Mouse (Mus musculus): ENCODE data around the gene Dlat.

The Dlat gene

DNA sequence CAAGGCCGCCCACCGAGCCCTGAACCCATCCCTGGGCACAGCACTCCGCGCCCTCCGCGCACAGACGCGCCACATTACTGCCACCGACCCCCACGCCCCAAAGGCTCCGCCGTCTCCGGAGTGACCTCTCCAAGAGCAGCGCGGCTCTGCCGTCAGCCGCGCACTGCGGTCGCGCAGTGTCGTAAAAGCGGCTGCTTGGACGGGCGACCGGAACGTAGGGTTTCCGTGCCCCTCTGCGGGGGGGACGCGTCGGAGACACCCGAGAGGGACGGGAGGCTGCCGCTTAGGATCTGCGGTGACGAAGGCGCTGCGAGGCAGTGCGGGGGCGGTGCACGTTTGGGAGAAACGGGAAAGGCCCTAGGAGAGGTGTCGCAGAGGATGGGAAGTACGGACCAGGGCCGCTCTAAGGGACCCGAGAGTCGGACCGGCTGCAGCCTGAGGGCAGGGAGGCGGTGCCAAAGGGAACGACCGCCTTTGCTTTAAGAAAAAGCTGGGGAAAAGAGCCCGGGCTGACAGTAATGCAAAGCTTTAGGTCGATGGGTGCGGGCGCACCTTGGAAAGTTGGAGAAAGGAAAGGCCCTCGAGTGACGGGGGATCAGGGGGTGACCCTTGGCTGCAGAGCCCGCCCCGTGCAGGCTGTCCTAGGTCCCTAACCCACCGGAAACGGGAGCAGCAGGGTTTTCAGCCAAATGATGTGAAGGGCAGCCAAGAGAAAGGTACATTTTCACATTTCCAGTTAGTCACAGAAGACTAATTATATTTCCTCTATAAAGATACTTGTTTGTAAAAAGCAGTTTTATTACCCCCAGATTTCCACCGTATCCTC is at the start of gene Dlat:
Gene Dlat, minus strand, starts transcription at position 389 of the 826 bp plus-strand sequence.
- DNase-seq (ENCODE audit: low spot score) = peak; percentile 89

DNA sequence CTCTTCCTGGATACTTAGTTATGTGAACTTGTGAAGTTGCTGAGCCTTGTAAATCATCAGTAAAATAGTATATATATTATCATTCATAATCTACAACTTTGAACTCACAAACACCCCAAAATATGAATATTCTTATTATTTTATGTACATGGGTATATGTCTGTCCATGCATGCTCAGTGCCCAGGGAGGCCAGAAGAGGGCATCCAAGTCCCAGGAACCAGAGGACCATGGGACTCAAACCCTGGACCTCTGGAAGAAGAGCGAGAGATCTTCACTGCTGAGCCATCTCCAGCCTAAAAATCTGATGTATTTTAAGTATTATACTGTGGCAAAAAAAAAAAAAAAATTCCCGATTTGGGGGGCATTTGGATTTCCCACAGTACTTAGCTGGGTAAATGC is 49.5 kb upstream of the Dlat start:
- DNase-seq (ENCODE audit: low spot score) = no peak

DNA sequence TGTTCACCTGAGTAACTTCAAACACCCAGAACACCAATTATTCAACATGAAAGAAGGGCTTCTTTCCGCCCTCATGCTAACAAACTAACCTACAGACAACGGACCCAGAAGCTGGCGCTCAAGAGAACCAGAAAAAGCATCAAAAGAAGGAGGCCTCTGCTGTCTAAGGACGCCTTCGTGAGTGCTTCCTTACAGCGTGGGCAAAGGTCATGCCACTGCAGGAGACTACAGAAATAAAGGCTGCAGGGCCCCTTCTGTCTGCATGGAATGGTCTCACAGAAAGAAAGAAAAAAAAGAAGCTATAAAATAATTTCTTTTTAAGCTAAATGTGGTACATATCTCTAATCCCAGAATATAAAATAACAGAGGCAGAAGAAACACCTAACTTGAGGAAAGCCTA is 45.3 kb upstream of the Dlat start:
- no peak for DNase-seq (ENCODE audit: low spot score)

DNA sequence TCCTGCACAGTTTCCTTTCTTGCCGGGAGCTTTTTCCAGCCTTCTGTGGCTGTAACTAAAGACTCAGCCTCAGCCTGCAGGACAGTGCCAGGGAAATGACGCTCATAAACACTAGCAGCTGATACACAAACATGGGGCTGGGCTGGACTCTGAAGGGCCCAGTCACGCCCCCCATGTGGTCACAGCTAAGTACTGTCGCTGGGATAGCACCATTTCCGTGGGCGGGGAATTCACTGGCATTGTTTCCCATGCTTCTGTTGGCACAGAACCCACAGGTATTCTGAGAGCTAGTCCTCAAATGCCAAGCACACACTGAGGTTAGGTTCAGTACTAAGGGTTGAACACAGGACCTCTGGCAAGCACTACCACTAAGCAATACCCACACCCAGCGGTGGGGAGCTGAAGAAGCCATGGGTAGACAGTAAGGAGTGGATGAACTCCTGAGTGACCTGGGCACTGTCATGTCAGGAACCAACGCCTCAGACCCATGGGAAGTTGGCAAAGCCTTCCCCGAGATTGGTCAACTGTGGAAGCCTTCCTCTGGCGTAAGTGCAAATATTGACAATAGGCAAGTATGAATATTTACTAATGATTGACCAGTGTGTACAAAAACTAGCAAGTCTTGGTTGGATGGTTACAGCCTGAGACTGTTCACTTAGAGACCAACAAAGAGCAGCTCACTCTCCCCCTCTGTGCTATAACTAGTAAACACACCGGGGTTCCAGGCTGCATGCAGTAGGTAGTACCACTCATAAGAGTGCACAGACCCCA is 41.5 kb upstream of the Dlat start:
- DNase-seq (ENCODE audit: low spot score) = peak; percentile 50

DNA sequence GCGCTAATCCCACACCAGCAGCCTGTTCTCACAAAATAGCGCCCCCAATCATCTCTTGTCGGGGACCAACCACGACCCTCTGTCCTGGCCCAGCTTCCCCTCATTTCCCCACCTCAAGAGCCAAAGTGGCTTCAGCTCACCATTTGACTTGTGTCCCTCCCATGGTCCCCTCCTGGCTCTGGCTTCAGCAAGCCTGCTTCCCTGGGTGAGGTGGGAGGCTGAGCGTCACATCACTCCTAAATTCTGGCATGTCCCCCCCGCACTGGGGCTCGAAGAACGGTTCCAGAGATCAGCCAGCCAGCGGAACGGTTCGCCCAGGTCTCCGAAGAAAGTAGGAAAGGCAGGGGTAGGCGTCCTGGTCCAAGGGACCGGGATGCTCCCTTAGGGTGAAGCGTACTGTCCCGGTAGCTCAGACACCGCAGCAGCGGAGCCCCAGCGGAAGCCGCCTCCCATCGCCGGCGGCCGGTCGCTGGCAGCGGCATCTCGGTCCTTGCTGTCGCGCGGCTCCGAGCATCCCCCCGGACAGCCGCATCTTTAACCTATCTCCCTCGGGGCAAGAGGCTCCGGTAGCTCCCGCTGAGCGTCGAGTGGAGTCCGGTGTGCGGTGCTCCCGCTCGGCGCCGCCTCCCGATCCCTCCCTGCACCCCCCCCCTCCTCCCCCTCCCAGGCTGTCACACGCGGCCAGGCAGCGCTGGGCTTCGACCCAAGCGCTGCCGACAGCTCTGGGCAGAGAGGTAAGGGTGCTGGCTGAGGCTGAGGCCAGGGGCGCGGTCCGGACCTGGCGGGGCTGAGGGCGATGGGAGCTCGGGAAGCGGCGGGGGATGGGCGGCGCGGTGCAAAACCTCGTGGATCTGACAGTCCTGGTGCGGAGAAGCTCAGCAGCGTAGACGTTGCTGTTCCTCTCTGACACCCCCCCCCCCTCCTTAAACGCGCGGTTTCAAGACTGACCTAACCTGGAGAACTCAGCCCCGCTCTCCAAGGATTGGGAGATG is 39.1 kb upstream of the Dlat start:
- peak; percentile 56 for DNase-seq (ENCODE audit: low spot score)

DNA sequence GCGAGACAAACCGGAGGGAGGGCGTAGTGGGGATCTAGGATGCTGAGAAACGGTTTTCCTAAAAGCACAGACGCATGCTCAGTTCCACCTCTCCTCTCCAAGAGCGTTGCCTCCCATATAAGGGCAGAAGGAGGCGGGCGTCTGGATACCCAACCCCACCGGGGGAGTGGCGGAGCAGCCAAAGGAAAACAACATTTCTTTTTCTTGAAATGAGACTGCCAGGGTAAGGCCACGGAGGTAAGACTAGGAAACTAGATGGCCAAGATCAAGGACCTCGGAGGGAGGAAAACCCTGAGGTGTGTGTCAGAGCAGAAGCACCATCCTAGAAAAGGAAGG is 38.1 kb upstream of the Dlat start:
- DNase-seq (ENCODE audit: low spot score) = peak; percentile 85

DNA sequence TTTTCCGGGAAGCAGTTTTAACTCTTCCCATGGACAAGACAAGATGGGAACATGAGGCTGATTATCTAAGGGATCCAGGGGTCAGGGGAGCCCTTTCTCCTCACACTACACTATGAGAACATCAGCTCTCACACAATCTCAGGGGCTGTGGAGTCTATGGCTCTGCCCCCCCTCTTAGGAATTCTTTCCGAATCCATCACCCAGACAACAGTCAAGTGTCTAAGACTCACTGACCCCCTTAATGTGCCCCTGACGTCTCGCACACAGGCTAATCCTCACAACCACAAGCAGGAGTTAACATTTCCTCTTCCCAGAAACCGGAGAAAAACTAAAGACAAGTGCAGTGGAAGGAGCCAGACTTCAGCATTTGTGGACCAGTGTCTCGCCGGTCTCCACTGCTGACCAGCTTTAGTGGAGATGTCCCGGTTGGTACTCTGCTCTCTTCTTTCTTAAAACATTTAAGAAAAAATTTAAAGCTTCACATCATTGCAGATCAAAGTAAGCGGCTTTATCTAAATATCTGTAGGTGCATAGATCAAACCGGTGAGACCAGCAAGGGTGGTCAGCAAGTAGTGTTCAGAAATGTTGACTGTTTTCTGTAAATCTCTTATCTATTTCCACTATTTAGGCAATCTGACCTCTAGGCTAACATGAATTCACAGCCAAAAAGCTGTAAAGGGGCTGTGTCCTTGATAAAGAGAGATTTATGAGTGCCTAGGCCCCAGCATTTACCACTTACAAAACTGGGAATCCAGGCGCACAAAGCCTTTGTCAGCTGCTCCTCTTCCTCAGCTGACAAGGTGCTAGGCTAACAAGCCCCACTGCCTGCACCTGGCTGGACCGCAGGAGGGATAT is 37.5 kb upstream of the Dlat start:
- no peak for DNase-seq (ENCODE audit: low spot score)

DNA sequence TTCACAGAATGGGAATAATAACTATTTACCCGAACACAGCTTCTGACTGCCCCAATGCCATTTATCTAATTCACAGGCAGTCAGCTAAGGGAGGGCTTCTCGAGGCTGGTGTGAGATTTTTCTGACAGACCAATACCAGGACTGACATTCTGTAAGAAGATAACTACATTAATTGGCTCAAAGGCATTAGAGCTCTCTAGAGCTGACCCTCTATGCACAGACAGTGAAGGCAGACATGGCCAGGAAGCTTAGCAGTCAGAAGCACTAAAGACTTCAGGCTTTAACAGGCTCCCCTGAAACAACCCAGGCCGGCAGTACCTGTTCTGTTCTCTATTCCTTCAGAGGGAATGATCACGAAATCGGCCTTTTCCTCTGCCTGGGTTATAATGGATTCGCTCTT is 35.6 kb upstream of the Dlat start:
- no peak for DNase-seq (ENCODE audit: low spot score)

DNA sequence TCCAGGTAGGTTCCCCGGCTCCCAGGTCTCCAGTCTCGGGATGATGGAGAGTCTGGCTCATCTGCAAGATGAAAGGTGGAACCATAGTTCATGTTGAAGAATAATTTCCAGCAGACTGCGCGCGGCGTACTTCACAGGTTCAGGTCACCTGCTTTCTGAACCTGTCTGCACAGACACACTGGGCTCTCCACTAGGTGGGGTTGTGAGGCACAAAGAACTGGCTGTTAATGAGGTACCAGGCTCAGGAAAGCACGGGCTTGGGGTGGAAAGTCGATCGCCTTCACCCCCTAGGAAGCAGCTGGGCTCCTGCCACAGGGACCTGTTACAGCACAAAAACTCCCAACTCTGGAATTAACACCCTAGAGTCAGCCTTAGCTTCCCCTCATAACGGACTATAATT is 34.1 kb upstream of the Dlat start:
- DNase-seq (ENCODE audit: low spot score) = peak; percentile 54

DNA sequence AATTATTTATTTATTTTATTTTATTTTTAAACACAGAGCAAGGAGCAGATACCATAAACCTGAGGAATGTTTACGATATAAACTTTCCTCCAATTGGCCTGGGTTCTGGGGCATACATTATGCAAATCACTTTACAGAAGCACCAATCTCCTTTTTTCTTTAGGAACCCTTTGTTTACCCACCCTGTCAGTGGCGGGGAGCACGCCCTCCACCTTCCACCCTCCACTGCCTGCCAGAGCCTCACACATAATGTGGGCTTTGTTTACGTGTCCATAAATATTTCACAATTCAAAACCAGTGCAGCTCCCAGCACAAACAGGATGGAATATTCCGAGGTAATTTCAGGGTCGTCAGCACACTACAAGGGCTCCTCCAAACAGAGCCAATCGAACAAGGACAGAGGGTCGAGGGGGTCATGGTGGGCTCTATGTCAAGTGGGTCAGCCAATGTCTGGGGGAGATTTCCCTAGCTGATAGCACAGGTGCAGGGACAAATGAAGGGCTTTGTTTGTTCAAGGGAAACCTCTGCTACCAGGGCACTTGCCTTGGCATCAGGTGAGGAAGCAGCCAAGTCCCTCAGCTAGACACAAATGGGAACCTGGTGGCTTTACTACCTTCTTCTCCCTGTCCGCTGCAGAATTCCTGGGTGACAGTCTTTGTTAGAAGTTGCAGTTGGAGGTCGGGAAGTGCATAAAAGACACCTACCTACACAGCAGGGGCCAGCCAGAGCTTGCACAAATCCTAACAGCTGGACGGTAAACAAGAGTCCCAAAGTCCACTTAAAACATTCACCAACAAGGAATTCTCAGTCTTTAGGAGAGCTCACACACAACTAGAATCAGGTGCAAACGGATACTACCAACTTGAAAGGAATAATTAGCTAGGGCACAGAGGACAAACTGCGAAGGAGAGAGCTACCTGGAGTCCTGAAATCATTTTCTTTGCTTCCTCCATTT is 33.3 kb upstream of the Dlat start:
- DNase-seq (ENCODE audit: low spot score) = no peak

DNA sequence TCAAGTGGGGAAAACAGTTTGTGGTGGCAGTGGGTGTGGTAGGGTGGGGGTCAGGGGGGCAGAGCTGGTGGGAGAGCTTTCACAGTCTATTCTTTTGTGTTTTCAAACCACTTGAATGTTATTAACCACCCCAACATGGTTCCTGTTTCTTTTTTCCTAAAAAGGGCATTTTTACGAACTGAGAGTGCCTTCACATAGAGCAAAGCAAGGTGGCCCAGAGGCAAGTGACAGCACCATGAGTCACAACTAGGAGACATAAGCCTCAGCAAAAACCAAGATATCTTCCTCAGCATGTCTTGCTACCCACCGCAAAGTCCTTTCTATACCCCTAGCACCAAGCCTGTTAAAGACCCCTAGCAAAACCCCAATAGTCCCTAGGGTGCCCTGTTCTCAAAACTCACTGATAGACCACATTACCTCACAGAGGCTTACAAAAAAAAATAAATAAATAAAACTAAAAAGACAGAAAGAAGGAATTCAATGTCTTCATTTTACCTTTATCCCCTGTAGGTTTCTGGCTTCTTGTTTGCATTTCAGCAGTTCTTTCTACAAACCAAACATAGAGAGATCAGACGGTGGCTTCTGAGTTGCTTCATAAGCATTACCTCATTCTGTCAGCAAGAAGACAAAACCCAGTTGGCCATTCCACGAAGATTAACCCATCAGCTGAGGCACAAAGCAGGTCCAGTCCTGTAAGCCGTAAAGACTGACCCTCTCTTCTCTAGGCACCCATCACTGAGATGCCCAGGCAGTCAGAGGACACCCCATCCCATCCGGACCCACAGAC is 27.5 kb upstream of the Dlat start:
- no peak for DNase-seq (ENCODE audit: low spot score)

DNA sequence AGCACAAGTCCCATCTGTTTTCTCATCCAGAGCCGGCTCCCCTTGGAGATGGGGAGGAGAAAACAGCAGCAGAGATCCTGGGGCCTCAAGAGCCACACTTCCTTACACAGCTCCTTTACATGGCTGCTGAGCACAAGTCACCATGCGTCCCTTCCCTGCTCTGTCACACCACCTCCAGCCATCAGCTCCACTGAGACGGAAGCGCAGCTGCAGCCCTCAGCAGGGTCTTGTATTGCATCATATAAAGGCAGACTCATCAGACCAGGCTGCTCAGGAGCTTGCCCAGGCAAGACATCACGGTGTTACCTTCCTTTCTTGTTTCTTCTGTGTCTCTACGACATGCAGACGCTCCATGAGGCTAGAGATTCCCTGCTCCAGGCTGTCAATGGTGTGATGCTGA is 22.1 kb upstream of the Dlat start:
- no peak for DNase-seq (ENCODE audit: low spot score)

DNA sequence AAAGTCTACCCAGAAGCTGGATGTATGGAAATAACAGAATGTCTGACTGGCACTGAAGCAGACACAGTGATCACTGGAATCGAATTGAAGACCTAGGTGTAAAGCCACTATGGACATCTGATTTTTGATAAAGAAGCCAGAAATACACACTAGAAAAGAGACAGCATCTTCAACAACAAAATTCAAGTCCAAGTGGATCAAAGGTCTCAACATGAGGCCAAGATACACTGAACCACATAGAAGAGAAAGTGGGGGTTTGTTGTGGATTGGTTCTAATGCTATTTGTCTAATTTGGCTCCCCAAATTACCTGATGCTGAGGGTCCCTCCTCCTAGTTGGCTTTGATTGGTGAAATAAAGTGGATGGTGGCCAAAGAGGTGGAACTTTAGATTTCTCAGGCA is 19.8 kb upstream of the Dlat start:
- DNase-seq (ENCODE audit: low spot score) = no peak

DNA sequence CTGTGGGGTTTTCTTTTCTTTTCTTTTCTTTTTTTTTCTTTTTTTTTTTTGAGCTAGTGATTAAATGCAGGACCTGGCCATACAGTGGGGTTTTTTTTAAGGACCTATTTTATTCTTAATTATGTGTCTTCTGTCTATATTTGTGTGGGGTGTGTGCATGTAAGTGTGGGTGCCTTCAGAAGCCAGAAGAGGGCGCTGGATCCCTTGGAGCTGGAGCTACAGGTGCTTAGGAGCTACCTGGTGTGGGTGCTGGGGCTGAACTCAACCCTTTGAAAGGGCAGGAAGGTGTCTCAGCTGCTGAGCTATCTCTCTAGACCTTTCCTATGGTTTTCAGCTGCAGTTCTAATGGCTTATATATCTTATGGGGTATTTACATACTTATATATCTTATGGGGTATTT is 15.2 kb upstream of the Dlat start:
- DNase-seq (ENCODE audit: low spot score) = no peak

DNA sequence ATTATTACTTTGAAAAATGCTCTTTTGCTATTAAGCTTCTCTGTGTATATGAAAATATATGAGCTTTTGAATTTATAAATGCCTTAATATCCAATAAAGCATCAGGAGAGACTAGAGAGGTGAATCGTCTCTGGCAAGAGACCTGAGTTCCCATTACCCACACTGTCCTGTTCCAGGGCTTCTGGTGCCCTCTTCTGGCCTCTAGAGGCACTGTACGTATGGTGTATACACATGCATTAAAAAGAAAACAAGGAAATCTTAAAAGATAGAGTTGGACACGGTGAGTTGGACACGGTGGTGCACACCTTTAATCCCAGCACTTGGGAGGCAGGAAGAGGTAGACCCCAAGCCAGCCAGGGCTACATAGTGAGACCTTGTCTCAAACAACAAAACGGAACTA is 11.1 kb upstream of the Dlat start:
- DNase-seq (ENCODE audit: low spot score) = peak; percentile 64

DNA sequence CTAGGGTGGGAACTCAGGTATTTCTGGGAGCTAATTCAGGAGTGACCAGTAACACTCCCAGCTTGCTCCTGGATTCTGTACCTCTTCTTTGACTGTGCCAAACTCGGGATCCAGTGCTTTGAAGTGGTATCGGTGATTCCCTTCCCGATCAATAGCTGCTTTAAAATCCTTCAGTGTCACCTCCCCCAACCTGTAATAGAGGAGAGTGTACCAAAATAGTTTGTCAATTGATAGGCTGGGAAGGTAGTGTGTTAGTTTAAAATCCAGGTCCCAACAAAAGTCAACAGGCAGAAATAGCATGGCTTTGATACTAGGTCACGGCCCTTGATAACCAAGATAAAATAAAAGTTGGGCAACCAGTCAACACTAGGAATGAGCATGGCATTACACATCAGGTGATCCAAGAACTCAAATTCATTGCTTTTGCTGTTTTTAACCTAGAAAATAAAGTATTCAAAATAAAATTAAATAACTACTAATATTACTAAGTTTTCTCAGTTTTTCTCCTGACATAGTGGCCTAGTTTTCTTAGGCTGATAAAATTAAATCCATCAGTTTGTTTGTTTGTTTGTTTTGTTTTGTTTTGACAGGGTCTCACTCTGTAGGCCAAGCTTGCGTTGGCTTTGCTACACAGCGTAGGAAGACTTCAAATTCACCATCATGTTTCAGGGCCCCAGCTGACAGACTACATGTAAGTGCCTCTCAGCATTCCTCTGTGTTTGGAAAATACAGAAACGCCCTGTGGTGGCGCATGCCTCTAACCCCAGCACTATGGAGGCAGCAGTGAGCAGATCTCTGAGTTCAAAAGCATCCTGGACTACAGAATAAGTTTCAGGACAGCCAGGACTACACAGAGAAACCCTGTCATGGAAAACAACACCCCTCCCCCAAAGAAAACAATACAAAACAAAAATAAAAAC is 8.3 kb upstream of the Dlat start:
- DNase-seq (ENCODE audit: low spot score) = no peak

DNA sequence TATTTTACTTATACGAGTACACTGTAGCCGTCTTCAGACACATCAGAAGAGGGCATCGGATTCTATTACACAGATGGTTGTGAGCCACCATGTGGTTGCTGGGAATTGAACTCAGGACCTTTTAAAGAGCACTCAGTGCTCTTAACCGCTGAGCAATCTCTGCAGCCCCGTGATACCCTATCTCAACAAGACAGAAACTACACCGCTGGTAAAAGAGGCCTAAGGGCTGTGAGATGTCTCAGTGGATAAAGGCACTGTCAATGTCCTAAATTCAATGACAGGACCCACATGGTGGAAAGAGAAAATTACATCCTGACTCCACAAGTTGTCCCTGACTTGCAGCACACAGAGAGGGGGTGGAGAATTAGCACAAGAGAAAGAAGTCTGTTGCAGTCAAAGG is 6.9 kb upstream of the Dlat start:
- DNase-seq (ENCODE audit: low spot score) = no peak

DNA sequence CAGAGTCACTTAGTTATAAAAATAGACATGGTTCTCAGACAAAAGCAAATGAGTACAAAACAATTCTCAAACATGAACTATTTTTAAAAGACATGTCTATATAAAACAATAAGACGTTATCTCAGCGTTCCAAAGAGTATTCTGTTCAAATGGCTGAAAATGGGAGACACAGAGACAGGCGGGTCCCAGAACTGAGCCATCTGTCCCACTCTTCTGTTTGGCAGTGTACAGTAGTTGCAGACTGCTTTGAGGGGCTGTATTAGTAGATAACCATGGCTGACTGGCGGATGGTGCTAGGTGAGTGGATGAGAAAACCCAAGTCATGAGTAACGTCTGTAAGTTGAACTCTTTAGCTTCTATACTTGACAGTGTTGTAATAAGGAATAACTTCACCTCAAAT is 5.2 kb upstream of the Dlat start:
- peak; percentile 36 for DNase-seq (ENCODE audit: low spot score)
